Mouse (Mus musculus): ENCODE data around the gene Rnf151. TPM values are rescaled to one million over a fixed set of nuclear protein-coding genes. Genes with fewer than 3 reads are reported as not detected.

Rnf151 gene
- total RNA-seq (2021) = not detected

GRCm38 (mm10) chr17:24717943-24718342 lies at the start of gene Rnf151, which contains the start of gene Rps2:
Rnf151 (minus strand) TSS chr17:24718063.
Rps2 (plus strand) TSS chr17:24718116.
- DNase-seq (ENCODE audit: low spot score in 2 of 2) = no peak
- intact Hi-C loops (cut with DNase I) = no loop called here

- no peak for DNase-seq (ENCODE audit: low spot score in 2 of 2)
- intact Hi-C loops (cut with DNase I) = no loop called here
Measured at GRCm38 (mm10) chr17:24766266-24766875, 48.5 kb upstream of the Rnf151 start.

GRCm38 (mm10) chr17:24765016-24765905 lies 47.4 kb upstream of the Rnf151 start:
- intact Hi-C loops (cut with DNase I) = no loop called here
- no peak for DNase-seq (ENCODE audit: low spot score in 2 of 2)

GRCm38 (mm10) chr17:24761121-24761520 lies 43.3 kb upstream of the Rnf151 start:
- no peak for DNase-seq (ENCODE audit: low spot score in 2 of 2)
- intact Hi-C loops (cut with DNase I) = no loop called here

GRCm38 (mm10) chr17:24757394-24757793 lies 39.5 kb upstream of the Rnf151 start:
- intact Hi-C loops (cut with DNase I) = no loop called here
- DNase-seq (ENCODE audit: low spot score in 2 of 2) = no peak

- intact Hi-C loops (cut with DNase I) = no loop called here
- no peak for DNase-seq (ENCODE audit: low spot score in 2 of 2)
Measured at GRCm38 (mm10) chr17:24752415-24753394, 34.8 kb upstream of the Rnf151 start, which contains the start of gene Hs3st6. Hs3st6 (plus strand) TSS chr17:24752988.

GRCm38 (mm10) chr17:24751528-24751927 lies 33.7 kb upstream of the Rnf151 start:
- no peak for DNase-seq (ENCODE audit: low spot score in 2 of 2)
- intact Hi-C loops (cut with DNase I) = no loop called here

GRCm38 (mm10) chr17:24746986-24747385 lies 29.1 kb upstream of the Rnf151 start:
- intact Hi-C loops (cut with DNase I) = loop anchor here (5.0 kb wide), 1 partner anchor 135 kb away; no protein-coding TSS in a partner anchor
- no peak for DNase-seq (ENCODE audit: low spot score in 2 of 2)

- intact Hi-C loops (cut with DNase I) = loop anchor here (1.0 to 5.0 kb wide), 2 partner anchors 71 to 136 kb away; no protein-coding TSS in a partner anchor
- peak; percentile 85 to 90 for DNase-seq (ENCODE audit: low spot score in 2 of 2)
Measured at GRCm38 (mm10) chr17:24745526-24746497, 27.9 kb upstream of the Rnf151 start.

GRCm38 (mm10) chr17:24744381-24744780 lies 26.5 kb upstream of the Rnf151 start:
- DNase-seq (ENCODE audit: low spot score in 2 of 2) = no peak
- intact Hi-C loops (cut with DNase I) = no loop called here

GRCm38 (mm10) chr17:24743896-24744295 lies 26.0 kb upstream of the Rnf151 start:
- intact Hi-C loops (cut with DNase I) = no loop called here
- no peak for DNase-seq (ENCODE audit: low spot score in 2 of 2)

- DNase-seq (ENCODE audit: low spot score in 2 of 2) = no peak
- intact Hi-C loops (cut with DNase I) = no loop called here
Measured at GRCm38 (mm10) chr17:24742307-24742706, 24.4 kb upstream of the Rnf151 start.

- intact Hi-C loops (cut with DNase I) = no loop called here
- no peak for DNase-seq (ENCODE audit: low spot score in 2 of 2)
Measured at GRCm38 (mm10) chr17:24739926-24740325, 22.1 kb upstream of the Rnf151 start.

- intact Hi-C loops (cut with DNase I) = no loop called here
- no peak for DNase-seq (ENCODE audit: low spot score in 2 of 2)
Measured at GRCm38 (mm10) chr17:24738238-24738637, 20.4 kb upstream of the Rnf151 start.

- no peak for DNase-seq (ENCODE audit: low spot score in 2 of 2)
- intact Hi-C loops (cut with DNase I) = no loop called here
Measured at GRCm38 (mm10) chr17:24737135-24737810, 19.4 kb upstream of the Rnf151 start.

- intact Hi-C loops (cut with DNase I) = no loop called here
- peak; percentile 86 to 97 for DNase-seq (ENCODE audit: low spot score in 2 of 2)
Measured at GRCm38 (mm10) chr17:24736330-24737051, 18.6 kb upstream of the Rnf151 start, which contains the start of gene Msrb1. Msrb1 (plus strand) TSS chr17:24736642.

- no peak for DNase-seq (ENCODE audit: low spot score in 2 of 2)
- intact Hi-C loops (cut with DNase I) = no loop called here
Measured at GRCm38 (mm10) chr17:24735446-24735845, 17.6 kb upstream of the Rnf151 start.

All from left cerebral cortex, postnatal 25 days (tissue).